Mouse (Mus musculus): ENCODE results near the gene Irx1.

The Irx1 gene

DNA sequence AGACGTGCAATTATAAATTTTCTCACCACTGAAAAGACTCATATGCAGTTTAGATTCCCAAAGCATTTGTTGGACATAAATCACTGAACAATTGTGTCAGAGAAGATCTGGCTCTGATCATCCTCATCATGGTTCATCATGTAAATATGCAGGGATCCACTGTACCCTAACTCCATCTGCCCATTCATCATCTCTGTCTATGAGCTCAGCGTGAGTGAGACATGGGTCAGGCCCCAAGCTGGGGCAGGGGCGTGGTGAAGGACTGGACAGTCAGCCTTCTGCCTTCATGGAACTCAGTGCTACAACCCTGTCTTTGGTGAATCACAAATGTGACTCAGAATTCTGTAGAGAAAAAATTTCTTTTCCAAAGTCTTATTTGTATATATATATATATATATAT lies 53.2 kb downstream of the Irx1 start:
- no peak for DNase-seq (ENCODE audit: low read depth, low spot score)

All from ES-CJ7 (cell line).